Mouse (Mus musculus) heart, embryonic 11.5 days (tissue): ENCODE measurements around the gene Clec16a. TPM values are rescaled to one million over a fixed set of nuclear protein-coding genes. Genes with fewer than 3 reads are reported as not detected.
A peak's percentile ranks its signal among the peaks of the same experiment; 100 is the strongest.

Source experiments
- ATAC-seq: fragments of 200-750 bp; cut with Nextera tagmentation; replicated peaks from 2 replicates; pipeline ENCODE4 v1.8.0; 2017; ENCODE audit warnings: moderate library complexity; ENCODE audit not compliant: insufficient number of reproducible peaks, low FRiP score, low TSS enrichment
- H3K27ac ChIP-seq: fragments of 300-500 bp; sonication (generic); 2 replicates; pipeline ENCODE4 v1.5.1; 2014; ENCODE audit warnings: mild to moderate bottlenecking, low read depth, low read length
- H3K27me3 ChIP-seq: fragments of 300-500 bp; sonication (generic); 2 replicates; pipeline ENCODE4 v1.6.1; 2014; ENCODE audit warnings: mild to moderate bottlenecking, low read length, mixed read lengths; ENCODE audit not compliant: control insufficient read depth, insufficient read depth
- H3K36me3 ChIP-seq: fragments of 300-500 bp; sonication (generic); 2 replicates; pipeline ENCODE4 v1.6.1; 2014; ENCODE audit warnings: mild to moderate bottlenecking, low read length, moderate library complexity, mixed read lengths; ENCODE audit not compliant: control insufficient read depth, insufficient read depth
- H3K4me1 ChIP-seq: fragments of 300-500 bp; sonication (generic); 2 replicates; pipeline ENCODE4 v1.6.1; 2014; ENCODE audit warnings: low read length; ENCODE audit not compliant: control insufficient read depth, insufficient read depth
- H3K4me2 ChIP-seq: fragments of 300-500 bp; sonication (generic); 2 replicates; pipeline ENCODE4 v1.6.1; 2014; ENCODE audit warnings: mild to moderate bottlenecking, moderate library complexity
- H3K4me3 ChIP-seq: fragments of 300-500 bp; sonication (generic); 2 replicates; pipeline ENCODE4 v1.5.1; 2014; ENCODE audit warnings: low read depth, low read length
- H3K9ac ChIP-seq: fragments of 300-500 bp; sonication (generic); 2 replicates; pipeline ENCODE4 v1.6.1; 2014; ENCODE audit warnings: mild to moderate bottlenecking, low read depth, low read length, moderate library complexity
- H3K9me3 ChIP-seq: fragments of 300-500 bp; sonication (generic); replicated peaks from 2 replicates; pipeline ENCODE4 v1.6.1; 2016; ENCODE audit warnings: low read length; ENCODE audit not compliant: control insufficient read depth
- WGBS: fragments of 180-500 bp; shearing (Covaris S2); extraction: QIAGEN DNeasy Blood & Tissue Kit; methylation state at CpG from one replicate; pipeline ENCODE4 v1.1.7; 2014; ENCODE audit not compliant: insufficient replicate concordance; 5-methylcytosine and 5-hydroxymethylcytosine counted together
- polyA plus RNA-seq: library from polyadenylated mRNA; unstranded; fragments of >200 nt; fragmentation: Nextera tagmentation; extraction: Ambion mirVana; gene quantifications from 2 replicates; pipeline ENCODE4 v1.2.1, GENCODE M21; 2014

The Clec16a gene
- polyA plus RNA-seq, 1 experiment from 2014 or later = 39.1 TPM

GRCm38 (mm10) chr16:10770531-10771325 is 225.6 kb downstream of the Clec16a start:
- WGBS = 36% methylated on average over 4 of the region's 4 CpGs
- H3K27me3 ChIP-seq = peaks cover 2% of the 10 kb centered on the region; the same call in 1 of the 2 replicates
- H3K27ac ChIP-seq = no peak overlapping the region
- H3K9me3 ChIP-seq = no peaks in the 10 kb centered on the region
- H3K9ac ChIP-seq = no peak overlapping the region
- no peak for ATAC-seq
- no peak overlapping the region for H3K4me3 ChIP-seq
- no peak overlapping the region for H3K4me2 ChIP-seq
- no peaks in the 10 kb centered on the region for H3K36me3 ChIP-seq
- H3K4me1 ChIP-seq = peaks cover 20% of the 10 kb centered on the region

DNA sequence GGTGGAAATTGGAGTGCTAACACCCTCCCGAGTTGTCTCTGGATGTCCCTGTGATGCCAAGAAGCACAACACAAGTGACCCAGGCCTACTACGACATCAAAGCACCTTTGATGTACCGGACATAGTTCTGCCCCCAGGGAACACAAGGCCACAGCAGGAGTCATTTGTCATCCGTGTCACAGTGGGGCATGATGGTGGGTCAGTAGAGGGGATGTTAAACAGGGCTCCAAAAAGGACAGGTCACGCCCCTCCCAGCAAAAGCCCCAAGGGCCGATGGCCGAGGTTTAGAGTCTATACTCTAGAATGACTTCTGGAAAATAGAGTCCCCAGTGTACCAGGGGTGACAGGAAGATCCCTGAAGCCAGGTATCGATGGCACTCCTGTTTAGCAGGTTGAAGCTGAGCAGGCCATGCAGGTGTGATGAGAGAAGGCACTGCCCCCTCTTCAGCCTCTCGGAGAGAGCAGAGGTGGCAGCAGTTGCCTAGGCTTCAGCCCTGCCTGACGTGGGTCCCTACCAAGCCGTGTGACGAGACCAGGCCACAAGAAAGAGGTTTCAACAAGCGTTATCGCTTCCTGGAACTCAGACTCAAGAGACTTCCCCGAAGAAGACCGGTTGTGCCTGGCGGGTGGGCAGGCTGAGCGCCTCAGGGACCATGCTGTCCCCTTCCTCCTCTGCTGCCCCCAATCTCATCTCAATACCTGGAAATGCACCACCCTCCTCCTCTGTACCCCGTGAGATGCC is 226.8 kb downstream of the Clec16a start:
- H3K4me1 ChIP-seq = peaks cover 20% of the 10 kb centered on the region
- no peak overlapping the region for H3K4me3 ChIP-seq
- no peak overlapping the region for H3K9ac ChIP-seq
- no peaks in the 10 kb centered on the region for H3K9me3 ChIP-seq
- WGBS = 59% methylated on average over 19 of the region's 19 CpGs
- no peak overlapping the region for H3K4me2 ChIP-seq
- H3K36me3 ChIP-seq = no peaks in the 10 kb centered on the region
- no peak for ATAC-seq
- no peak overlapping the region for H3K27ac ChIP-seq
- H3K27me3 ChIP-seq = peaks cover 2% of the 10 kb centered on the region; the same call in 1 of the 2 replicates

- WGBS = 82% methylated on average over 8 of the region's 8 CpGs
- no peak overlapping the region for H3K4me2 ChIP-seq
These were observed 228.4 kb downstream of the Clec16a start for GRCm38 (mm10) chr16:10773543-10773942.

DNA sequence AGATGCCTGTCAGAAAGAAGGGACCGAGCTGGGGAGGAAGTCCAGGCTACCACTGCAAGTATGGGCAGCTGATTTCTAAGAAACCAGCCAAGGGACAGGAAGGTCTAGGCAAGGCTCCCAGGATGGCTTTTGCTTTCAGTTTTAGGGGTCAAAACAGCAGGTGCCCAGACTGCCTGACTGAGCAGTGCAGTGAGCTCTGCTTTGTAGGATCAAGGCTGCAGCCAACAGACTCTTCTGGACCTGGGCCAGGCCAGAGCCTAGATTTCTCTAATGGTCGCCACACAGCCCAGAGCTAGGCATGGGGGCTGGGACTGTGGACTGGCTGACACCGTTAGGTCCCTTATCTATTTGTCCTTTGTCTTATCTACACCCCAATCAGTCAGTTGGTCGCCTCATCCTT is 229.6 kb downstream of the Clec16a start:
- no peak overlapping the region for H3K4me2 ChIP-seq
- no peak overlapping the region for H3K27ac ChIP-seq
- no peaks in the 10 kb centered on the region for H3K9me3 ChIP-seq
- H3K4me1 ChIP-seq = peaks cover 23% of the 10 kb centered on the region
- no peaks in the 10 kb centered on the region for H3K36me3 ChIP-seq
- WGBS = 36% methylated on average over 4 of the region's 4 CpGs
- no peak for ATAC-seq
- no peak overlapping the region for H3K4me3 ChIP-seq
- 0 out of 2 replicates have a peak overlapping the region, but pooled peaks have one; percentile 18 for H3K9ac ChIP-seq
- no peaks in the 10 kb centered on the region for H3K27me3 ChIP-seq

More at GRCm38 (mm10) chr16:10773543-10773942, 228.4 kb downstream of the Clec16a start:
- ATAC-seq = no peak
- H3K9me3 ChIP-seq = no peaks in the 10 kb centered on the region
- no peak overlapping the region for H3K27ac ChIP-seq
- no peak overlapping the region for H3K9ac ChIP-seq
- H3K27me3 ChIP-seq = 0 out of 2 replicates have a peak, but pooled peaks cover 2% of the 10 kb centered on the region
- H3K4me1 ChIP-seq = peaks cover 27% of the 10 kb centered on the region
- H3K36me3 ChIP-seq = no peaks in the 10 kb centered on the region
- no peak overlapping the region for H3K4me3 ChIP-seq

- no peak overlapping the region for H3K4me3 ChIP-seq
- H3K36me3 ChIP-seq = no peaks in the 10 kb centered on the region
- ATAC-seq = no peak
- no peak overlapping the region for H3K27ac ChIP-seq
- 40% methylated on average over 7 of the region's 7 CpGs for WGBS
- H3K9ac ChIP-seq = no peak overlapping the region
- no peak overlapping the region for H3K4me2 ChIP-seq
- no peaks in the 10 kb centered on the region for H3K9me3 ChIP-seq
- H3K4me1 ChIP-seq = peaks cover 17% of the 10 kb centered on the region
- no peaks in the 10 kb centered on the region for H3K27me3 ChIP-seq
These were observed 231.2 kb downstream of the Clec16a start for GRCm38 (mm10) chr16:10776322-10776721.

DNA sequence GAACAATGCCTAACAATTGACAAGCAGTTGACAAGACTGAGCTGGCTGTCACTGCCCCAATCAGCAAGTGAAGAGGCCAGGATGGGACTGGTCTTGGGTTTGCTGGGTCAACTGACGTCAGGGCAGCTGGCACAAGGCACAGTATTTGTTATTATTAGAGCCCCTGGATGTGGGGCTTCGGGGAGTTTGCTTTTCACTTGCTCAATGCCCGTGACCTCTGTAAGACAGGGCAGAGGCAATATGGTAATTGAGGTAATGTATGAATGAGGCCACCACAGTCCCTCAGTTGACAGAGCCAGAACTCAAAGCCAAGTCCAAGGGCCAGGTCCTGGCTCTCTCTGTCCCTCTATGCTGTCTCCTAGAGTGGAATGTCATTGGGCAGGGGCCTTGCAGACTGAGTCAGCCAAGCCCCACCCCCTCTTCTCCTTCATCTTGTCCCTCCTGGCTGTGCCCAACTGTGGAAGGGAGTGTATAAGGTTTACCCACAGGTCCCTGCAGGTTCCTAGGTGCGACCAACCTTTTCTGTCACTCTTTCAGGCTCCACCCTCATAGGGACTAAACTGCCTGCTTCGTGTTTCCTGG is 232.5 kb downstream of the Clec16a start:
- ATAC-seq = no peak
- Histone ChIP-seq H3K4me2 (no peak overlapping the region), H3K27me3 (no peaks in the 10 kb centered on the region), H3K4me3 (no peak overlapping the region), H3K27ac (no peak overlapping the region), H3K9me3 (no peaks in the 10 kb centered on the region), H3K36me3 (no peaks in the 10 kb centered on the region), H3K9ac (no peak overlapping the region), H3K4me1 (peaks cover 31% of the 10 kb centered on the region)
- WGBS = 50% methylated on average over 5 of the region's 5 CpGs

- Histone ChIP-seq H3K4me1 (peaks cover 44% of the 10 kb centered on the region), H3K36me3 (no peaks in the 10 kb centered on the region), H3K27ac (0 out of 2 replicates have a peak overlapping the region, but pooled peaks have one; percentile 15), H3K4me3 (no peak overlapping the region), H3K9me3 (no peaks in the 10 kb centered on the region), H3K4me2 (no peak overlapping the region), H3K9ac (0 out of 2 replicates have a peak overlapping the region, but pooled peaks have one; percentile 16), H3K27me3 (no peaks in the 10 kb centered on the region; the same call in 1 of the 2 replicates)
- WGBS = 71% methylated on average over 5 of the region's 5 CpGs
- no peak for ATAC-seq
These were observed 235.5 kb downstream of the Clec16a start for GRCm38 (mm10) chr16:10780631-10781120.

DNA sequence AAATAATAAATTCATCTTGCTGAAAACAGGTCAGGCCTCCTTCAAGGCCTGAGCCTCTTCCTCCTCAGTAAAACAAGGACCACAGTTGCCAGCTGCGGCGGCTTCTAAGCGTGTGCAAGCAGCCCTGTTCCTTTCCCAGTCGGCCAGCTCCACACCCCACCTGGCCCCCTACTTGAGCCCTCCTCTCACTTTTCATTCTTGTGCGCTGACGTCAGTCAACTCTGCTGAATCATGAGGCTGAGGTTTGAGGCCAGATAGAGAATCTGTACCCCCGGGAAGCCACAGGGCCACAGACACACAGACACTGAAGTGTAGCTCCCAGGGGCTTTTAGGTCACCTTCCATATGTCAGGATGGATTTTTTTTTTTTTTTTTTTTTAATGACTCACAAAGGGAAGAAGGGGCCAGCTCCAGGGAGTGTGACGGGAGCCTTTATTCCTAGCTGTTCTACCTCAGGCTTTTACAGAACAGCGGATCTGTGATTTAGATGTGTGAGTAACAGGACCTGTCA is 236.8 kb downstream of the Clec16a start:
- Histone ChIP-seq H3K9ac (peak overlapping the region; percentile 30), H3K4me3 (no peak overlapping the region), H3K4me2 (peak overlapping the region; percentile 92), H3K36me3 (no peaks in the 10 kb centered on the region), H3K9me3 (no peaks in the 10 kb centered on the region), H3K27ac (peak overlapping the region; percentile 73), H3K27me3 (no peaks in the 10 kb centered on the region; the same call in 1 of the 2 replicates), H3K4me1 (peaks cover 50% of the 10 kb centered on the region)
- ATAC-seq = no peak
- 24% methylated on average over 9 of the region's 9 CpGs for WGBS
